Mouse (Mus musculus) stomach, postnatal 0 days (tissue): ENCODE data around the gene Pcare.

Experiments
- CTCF ChIP-seq: IDR thresholded peaks from 2 replicates; pipeline ENCODE4 v1.5.1; 2016; ENCODE audit warnings: antibody characterized with exemption, low read depth, mild to moderate bottlenecking, moderate library complexity
- EP300 ChIP-seq: optimal IDR thresholded peaks from 2 replicates; pipeline ENCODE3; 2016; ENCODE audit warnings: antibody characterized with exemption

DNA sequence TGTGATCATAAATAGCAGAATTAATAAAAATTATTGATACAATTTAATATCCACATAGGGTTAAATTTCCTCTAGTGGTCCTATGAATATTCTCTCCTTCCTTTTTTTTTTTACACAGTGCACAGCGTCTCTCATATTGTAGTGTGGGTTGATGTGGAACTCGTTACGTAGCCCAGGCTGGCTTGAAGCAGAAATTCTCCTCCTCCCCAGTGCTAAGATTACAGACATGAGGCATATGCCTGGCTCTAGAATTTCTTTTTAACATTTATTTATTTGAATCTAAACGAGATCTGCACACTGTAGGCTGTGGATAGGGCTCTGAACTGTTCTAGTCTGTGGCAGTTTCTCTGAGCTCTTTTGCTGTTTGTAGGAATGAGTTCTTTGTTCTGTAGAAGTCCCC lies 22.6 kb upstream of the Pcare start:
- TF ChIP-seq CTCF (no peak), EP300 (no peak)
